Mouse (Mus musculus) adrenal gland, adult 2 months (tissue): Measurements from ENCODE around the gene Fam171b. TPM values are rescaled to one million over a fixed set of nuclear protein-coding genes. Genes with fewer than 3 reads are reported as not detected.
A peak's percentile ranks its signal among the peaks of the same experiment; 100 is the strongest.

Experiments used
- DNase-seq: peaks from one replicate; pipeline ENCODE4 v3.0.0; 2021
- long read RNA-seq: library from polyadenylated mRNA; stranded (forward); transcript quantifications from one replicate; pipeline ENCODE4 v2.0.0, GENCODE M21; 2021
- polyA plus RNA-seq: library from polyadenylated mRNA; depleted of rRNA; stranded (reverse); fragments of >200 nt; gene quantifications from 2 replicates; pipeline ENCODE4 v1.2.3, GENCODE M21; 2012; rRNA removed
- total RNA-seq, 2 experiments: library from RNA; stranded (reverse); gene quantifications; 2 replicates each; pipeline ENCODE4 v1.2.3; 2021

The Fam171b gene
- total RNA-seq (1 to 10 TPM; 4.2 to 5.9 TPM), polyA plus RNA-seq (1.0 and 1.3 TPM in 2 replicates)
- long read RNA-seq, full-length matches to known transcripts: 2 of 3 reads
- long read RNA-seq, partial matches to known transcripts: 0 of 3 reads
- long read RNA-seq, other reads (novel, unspliced or antisense): 1 of 3 reads

- peak; percentile 82 for DNase-seq
These were observed at the start of gene Fam171b for GRCm38 (mm10) chr2:83812483-83813272. Fam171b (plus strand) TSS chr2:83812636.

GRCm38 (mm10) chr2:83766058-83766457, 46.4 kb upstream of the Fam171b start:
- no peak for DNase-seq

DNA sequence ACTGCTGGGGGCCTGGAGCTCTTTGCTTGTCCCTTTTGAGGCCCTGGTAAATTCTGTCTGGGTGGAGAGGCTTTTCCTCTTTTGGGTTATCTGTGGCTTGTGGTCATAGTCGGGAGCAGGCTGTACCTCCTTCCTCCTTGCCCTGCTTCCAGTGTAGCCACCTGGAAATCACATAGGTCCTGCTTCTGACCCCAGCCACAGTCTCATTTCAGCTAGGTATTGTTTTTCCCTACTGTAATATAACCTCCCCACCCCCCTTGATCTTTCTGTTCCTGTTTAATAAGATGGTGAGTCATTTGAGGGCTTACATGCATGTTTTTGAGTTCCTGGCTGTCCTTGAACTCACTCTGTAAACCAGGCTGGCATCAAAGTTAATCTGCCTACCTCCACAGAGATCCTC, 45.6 kb upstream of the Fam171b start:
- no peak for DNase-seq

DNA sequence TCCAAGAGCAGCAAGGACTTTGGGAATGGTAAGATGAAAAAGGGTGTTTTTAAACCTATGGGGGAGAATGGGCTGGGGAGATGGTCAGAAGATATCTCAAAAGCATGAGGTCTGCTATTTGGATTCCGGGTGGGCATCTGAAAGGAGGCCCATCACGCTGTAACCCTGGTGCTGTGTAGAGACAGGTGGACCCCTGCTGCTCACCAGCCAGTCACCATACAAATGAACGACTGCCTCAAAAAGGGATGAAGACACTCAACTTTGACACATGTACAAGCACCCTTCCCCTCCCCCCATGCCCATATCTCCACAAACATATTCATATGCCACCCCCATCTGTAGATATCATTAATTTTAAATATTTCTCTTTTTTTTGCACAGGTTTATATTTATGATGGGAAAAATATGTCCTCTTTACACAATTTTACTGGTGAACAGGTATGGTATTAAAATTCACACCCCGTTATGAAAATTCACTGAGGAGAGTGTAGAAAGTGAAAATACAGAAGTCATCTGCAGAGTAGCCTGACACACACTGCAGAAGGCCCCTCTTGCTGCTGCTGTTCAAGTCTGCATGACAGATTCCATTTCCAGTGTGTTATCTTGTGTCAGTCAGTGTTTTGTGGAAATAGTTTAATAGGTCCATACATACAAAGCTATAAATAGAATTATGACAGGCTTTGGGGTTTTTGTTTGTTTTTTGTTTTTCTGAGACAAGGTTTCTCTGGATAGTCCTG, 44.0 kb upstream of the Fam171b start:
- no peak for DNase-seq

DNA sequence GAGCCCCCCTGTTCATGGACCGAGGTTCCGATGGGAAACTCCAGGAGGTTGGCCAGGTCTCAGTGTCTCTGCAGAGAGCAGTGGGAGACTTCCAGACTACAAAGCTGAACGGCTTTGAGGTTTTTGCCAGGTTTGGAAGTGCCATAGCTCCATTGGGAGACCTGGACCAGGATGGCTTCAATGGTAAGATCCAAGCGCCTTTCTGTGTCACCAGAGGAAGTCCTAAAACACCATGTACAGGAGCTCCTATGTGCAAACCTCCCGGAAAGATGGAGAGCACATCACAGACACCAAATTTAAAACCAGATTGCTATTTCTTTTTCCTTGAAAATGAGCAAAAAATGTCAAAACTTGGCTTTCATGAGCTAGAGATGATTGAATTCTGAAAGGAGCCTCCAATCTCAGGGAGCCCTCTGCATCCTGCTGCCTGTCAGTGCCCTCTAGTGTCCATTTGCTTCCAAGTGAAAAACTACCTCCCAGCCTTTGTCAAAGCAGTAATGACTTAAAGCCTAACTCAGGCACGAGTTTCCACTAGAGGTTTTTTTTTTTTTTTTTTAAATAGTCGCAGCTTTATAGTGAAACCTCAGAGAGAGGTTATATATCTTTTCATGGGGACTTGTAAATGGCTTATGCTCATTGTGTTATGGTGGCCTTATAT, 41.2 kb upstream of the Fam171b start:
- DNase-seq: peak; percentile 68

DNA sequence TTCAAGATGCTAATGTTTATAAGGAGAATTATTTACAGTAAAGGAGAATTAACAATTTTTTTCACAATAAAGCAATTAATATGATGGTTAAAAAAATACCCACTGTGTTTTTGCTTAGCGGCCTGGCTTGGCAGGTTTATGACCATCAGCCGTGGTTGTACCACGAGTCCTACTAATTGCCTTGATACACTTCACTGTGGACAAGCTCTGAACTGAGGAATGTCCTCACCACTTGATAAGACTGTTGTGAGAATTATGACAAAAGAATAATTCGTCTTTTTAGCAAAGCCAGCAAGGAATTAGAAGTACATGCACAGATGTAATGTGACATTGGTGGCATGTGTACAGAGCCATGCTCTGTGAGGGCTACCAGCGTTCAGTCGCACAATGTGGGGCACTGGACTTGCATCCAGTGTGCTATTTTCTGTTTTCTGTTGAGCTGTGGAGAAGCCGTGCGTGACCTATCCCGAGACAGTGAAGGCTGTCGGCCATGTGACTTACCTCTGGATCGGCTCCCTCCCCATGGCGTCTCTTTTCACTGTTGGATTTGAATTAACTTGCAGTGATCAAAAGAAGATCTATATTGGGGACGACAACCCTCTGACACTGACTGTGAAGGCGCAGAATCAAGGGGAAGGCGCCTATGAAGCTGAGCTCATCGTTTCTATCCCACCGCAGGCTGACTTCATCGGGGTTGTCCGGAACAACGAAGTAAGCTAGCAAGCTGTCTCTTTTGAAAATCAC, 20.9 kb upstream of the Fam171b start:
- DNase-seq: no peak

DNA sequence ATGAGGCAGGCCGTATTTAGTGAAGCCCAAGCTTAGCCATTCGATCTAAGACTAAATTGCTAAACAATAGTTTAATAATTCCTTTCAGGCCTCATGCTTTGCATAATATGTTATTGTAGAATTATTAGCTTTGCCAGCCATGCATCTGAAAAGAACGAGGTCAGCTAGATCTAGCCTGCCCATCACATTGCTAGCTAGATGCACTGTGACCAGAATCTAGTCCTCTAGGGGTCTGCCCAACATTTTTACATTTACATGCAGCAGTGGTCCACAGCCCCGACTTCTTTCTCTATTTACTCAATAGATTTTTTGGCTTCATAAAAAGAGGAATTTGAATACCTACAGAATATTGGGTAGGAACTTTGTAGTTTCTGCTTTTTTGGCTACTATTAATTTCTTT, 20.3 kb upstream of the Fam171b start:
- no peak for DNase-seq

DNA sequence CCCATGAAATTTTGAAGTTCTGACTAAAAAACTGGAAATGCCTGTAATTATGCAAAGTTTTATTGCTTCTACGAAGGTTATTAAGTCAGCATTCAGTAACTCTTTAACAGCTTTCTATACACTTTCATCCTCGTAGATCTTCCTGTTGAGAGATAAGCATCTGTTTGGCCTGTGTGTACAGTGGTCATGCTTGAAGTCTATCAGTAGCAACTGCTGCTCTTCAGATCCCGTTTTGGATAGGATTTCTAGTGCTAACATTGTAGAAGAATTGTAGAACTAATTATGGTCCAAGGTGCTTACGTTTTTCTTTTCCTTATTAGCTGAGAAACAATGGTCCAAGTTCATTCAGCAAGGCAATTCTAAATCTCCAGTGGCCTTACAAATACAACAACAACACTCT, 16.7 kb upstream of the Fam171b start:
- DNase-seq: no peak

DNA sequence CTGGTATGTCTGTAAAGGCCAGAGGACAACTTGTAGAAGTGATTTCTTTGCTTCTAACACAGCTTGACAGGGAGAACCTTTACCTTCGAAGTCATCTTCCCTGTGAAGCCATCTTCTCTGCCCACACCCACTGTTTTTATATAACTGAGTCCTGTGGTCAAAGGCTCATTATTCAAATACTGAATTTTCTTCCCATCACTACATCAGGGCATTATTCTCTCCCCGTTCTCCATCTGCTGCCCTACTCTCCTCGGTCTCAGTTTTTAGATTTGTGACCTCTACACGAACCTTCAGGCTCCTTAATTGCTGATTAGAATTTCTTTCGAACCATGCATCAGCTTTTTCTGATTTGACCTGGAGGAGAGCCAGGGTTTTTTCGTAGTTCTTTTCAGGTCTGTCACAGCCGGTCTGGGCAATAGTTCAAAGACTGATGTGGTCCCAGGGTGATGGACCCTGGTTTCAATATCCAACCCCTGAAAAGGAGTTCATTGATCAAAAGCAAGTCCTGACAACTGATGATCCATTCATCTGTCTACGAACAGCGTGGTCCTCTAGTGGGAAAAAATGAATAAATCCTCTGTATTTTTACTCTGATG, 14.4 kb upstream of the Fam171b start:
- DNase-seq: no peak

- peak; percentile 9 for DNase-seq
These were observed 947 bp downstream of the Fam171b start for GRCm38 (mm10) chr2:83813273-83813892.

DNA sequence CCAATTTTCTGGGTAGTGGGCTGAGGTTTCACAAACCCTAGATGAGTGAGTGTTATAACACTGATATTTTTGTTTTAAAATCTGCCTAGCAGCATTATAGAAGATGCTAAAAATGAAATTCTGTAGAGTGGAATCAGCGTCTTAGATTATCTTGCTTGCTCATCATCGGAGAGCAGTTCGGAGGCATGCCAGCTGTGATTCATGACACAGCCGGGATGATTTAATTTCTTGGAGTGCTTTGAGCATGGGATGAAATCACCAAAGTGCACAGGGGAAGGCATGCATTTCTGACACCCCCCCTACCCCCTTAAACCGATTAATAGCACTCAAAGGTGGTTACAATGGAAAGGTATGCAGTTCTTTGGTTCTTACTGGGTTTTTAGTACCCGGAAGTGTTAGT, 1.6 kb downstream of the Fam171b start:
- DNase-seq: peak; percentile 70

GRCm38 (mm10) chr2:83816147-83816546, 3.7 kb downstream of the Fam171b start:
- no peak for DNase-seq

DNA sequence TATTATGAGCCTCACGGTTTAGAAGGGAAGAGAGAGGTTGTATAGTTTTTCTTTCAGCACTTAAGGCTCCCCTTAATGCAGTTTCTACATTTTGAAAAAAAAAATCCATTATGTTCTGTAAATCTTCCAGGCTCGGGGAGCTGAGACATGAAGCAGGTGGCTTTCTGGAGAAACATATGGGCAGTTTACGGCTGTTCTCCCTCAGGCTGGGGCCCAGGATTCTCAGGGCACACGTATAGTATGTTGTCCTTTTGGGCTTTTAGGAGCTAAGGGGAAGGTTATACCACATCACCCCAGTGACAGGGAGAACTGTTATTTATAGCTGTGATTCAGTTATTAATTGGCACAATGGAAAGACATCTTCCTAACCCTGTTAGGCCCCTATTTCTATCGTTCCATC, 12.7 kb downstream of the Fam171b start:
- no peak for DNase-seq

GRCm38 (mm10) chr2:83828895-83829539, 16.6 kb downstream of the Fam171b start:
- no peak for DNase-seq

DNA sequence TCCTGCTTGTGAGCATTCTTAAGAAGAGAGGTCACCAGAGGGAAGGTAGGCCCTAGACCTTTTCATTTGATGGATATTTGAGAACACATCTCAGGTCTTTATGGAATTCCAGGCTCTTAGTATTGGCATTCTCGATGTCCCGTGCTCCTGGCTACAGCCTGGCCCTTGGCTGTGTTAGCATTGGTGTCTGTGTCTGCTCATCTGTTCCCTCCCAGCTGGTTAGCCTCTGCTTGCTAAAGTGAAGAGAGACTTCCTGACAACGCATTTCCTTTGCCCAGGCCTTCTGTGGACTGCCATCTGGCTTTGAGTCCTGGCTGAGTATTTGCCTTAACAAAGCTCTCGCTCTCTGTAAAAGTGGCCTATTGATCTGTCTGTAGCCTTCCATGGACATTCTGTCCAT, 20.5 kb downstream of the Fam171b start:
- no peak for DNase-seq

GRCm38 (mm10) chr2:83835313-83836070, 23.1 kb downstream of the Fam171b start:
- no peak for DNase-seq

GRCm38 (mm10) chr2:83848495-83848894, 36.1 kb downstream of the Fam171b start:
- no peak for DNase-seq

DNA sequence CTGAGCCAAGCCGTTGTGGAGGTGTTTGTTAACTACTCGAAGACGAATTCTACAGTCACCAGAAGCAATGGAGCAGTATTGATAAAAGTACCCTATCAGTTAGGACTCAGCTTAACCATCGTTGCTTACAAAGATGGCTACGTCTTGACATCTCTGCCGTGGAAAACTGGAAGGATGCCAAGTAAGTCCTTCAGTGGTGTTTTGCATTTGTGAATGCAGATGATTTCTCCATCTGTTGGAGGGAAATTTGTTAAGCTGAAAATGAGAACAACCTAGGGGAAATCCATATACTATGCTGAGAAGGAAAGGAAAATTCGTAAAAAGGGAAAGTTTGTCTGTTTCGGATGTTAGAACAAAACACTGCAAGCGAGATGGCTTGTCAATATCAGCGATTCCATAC, 41.0 kb downstream of the Fam171b start:
- no peak for DNase-seq

GRCm38 (mm10) chr2:83856236-83856635, 43.8 kb downstream of the Fam171b start:
- no peak for DNase-seq
